Mouse (Mus musculus) CH12.LX (cell line): Measurements from ENCODE around the gene Mapk11. TPM values are rescaled to one million over a fixed set of nuclear protein-coding genes. Genes with fewer than 3 reads are reported as not detected.

ENCODE experiments used
- DNase-seq: peaks from one replicate; pipeline ENCODE4 v3.0.0-alpha.2; 2013; ENCODE audit errors: extremely low read depth
- H3K27ac ChIP-seq: 2 replicates; pipeline ENCODE4 v1.5.1; 2012; ENCODE audit warnings: low read depth, mild to moderate bottlenecking, control low read depth, moderate library complexity; ENCODE audit not compliant: insufficient read depth
- H3K27me3 ChIP-seq: replicated peaks from 2 replicates; pipeline ENCODE3; 2012; ENCODE audit warnings: inconsistent platforms
- H3K36me3 ChIP-seq, 2 experiments: replicated peaks in 1 of 2; 2 replicates each; pipeline versions ENCODE3 to v1.6.1; 2012; ENCODE audit warnings: inconsistent platforms in 1 of 2, low read length in 1 of 2, mild to moderate bottlenecking in 1 of 2, mixed read lengths in 1 of 2, moderate library complexity in 1 of 2; ENCODE audit not compliant: control insufficient read depth in 1 of 2, insufficient read depth in 1 of 2
- H3K4me1 ChIP-seq, 2 experiments: 2 replicates each; pipeline ENCODE4 v1.6.1; 2012; ENCODE audit warnings: inconsistent platforms in 1 of 2, moderate library complexity in 1 of 2; ENCODE audit not compliant: insufficient read depth in 2 of 2, control insufficient read depth in 1 of 2
- H3K4me2 ChIP-seq: 2 replicates; pipeline ENCODE4 v1.6.1; 2012; ENCODE audit warnings: low read depth, mild to moderate bottlenecking, control low read depth; ENCODE audit not compliant: poor library complexity, insufficient read depth, severe bottlenecking
- H3K4me3 ChIP-seq, 3 experiments: fragments of 150-350 bp in 1 of 3; sonication (generic) in 1 of 3; replicated peaks in 1 of 3; 2 replicates each; pipeline versions ENCODE3 to v1.5.1; 2011 to 2012; ENCODE audit warnings: low read depth in 2 of 3, low read length in 2 of 3, mild to moderate bottlenecking in 2 of 3, moderate library complexity in 2 of 3, control low read depth in 1 of 3, improper control_type of control experiment in 1 of 3, inconsistent platforms in 1 of 3, mixed read lengths in 1 of 3; ENCODE audit not compliant: poor library complexity in 1 of 3
- H3K79me2 ChIP-seq: replicated peaks from 2 replicates; pipeline ENCODE4 v1.6.1; 2012; ENCODE audit warnings: mild to moderate bottlenecking, moderate library complexity; ENCODE audit not compliant: control insufficient read depth, poor library complexity, insufficient read depth, severe bottlenecking; ENCODE audit errors: extremely low read depth
- H3K9ac ChIP-seq: 2 replicates; pipeline ENCODE4 v1.6.1; 2012; ENCODE audit warnings: low read depth, mild to moderate bottlenecking, control low read depth, moderate library complexity; ENCODE audit not compliant: insufficient read depth
- H3K9me3 ChIP-seq: replicated peaks from 2 replicates; pipeline ENCODE3; 2012; ENCODE audit warnings: low read length, inconsistent platforms, mixed read lengths
- CHD1 ChIP-seq: IDR thresholded peaks from 2 replicates; pipeline ENCODE4 v1.6.1; 2012; ENCODE audit warnings: low read depth, low read length, improper control_type of control experiment, inconsistent platforms
- E2F4 ChIP-seq: IDR thresholded peaks from 2 replicates; pipeline ENCODE4 v1.6.1; 2011; ENCODE audit warnings: low read depth, low read length, improper control_type of control experiment; ENCODE audit not compliant: insufficient replicate concordance
- ELF1 ChIP-seq: IDR thresholded peaks from 2 replicates; pipeline ENCODE4 v1.6.1; 2014; ENCODE audit warnings: low read depth, mild to moderate bottlenecking, inconsistent platforms, low read length, improper control_type of control experiment
- ETS1 ChIP-seq: conservative IDR thresholded peaks from 2 replicates; pipeline ENCODE4 v1.6.1; 2012; ENCODE audit warnings: low read depth, mild to moderate bottlenecking, inconsistent platforms, low read length, improper control_type of control experiment, moderate library complexity
- JUND ChIP-seq: conservative IDR thresholded peaks from 2 replicates; pipeline ENCODE4 v1.6.1; 2011; ENCODE audit warnings: low read depth, low read length, improper control_type of control experiment
- KAT2A ChIP-seq: IDR thresholded peaks from 2 replicates; pipeline ENCODE4 v1.6.1; 2012; ENCODE audit warnings: low read length, improper control_type of control experiment, inconsistent platforms; ENCODE audit not compliant: insufficient replicate concordance
- MAFK ChIP-seq: IDR thresholded peaks from 2 replicates; pipeline ENCODE4 v1.6.1; 2011; ENCODE audit warnings: low read length, improper control_type of control experiment; ENCODE audit not compliant: insufficient replicate concordance
- MEF2A ChIP-seq: IDR thresholded peaks from 2 replicates; pipeline ENCODE4 v1.6.1; 2014; ENCODE audit warnings: low read depth, mild to moderate bottlenecking, inconsistent platforms, low read length, improper control_type of control experiment, borderline replicate concordance
- MXI1 ChIP-seq: IDR thresholded peaks from 2 replicates; pipeline ENCODE4 v1.6.1; 2011; ENCODE audit warnings: mild to moderate bottlenecking, low read depth, low read length, improper control_type of control experiment
- NRF1 ChIP-seq: IDR thresholded peaks from 2 replicates; pipeline ENCODE4 v1.6.1; 2014; ENCODE audit warnings: low read depth, mild to moderate bottlenecking, inconsistent platforms, low read length, improper control_type of control experiment, moderate library complexity
- RCOR1 ChIP-seq: conservative IDR thresholded peaks from 2 replicates; pipeline ENCODE4 v1.6.1; 2012; ENCODE audit warnings: low read depth, mild to moderate bottlenecking, inconsistent platforms, low read length, improper control_type of control experiment
- dilution Hi-C: fragments of 300-500 bp; cut with MboI; formaldehyde crosslinking; loops from 2 replicates; pipeline ENCODE4 v1.14.3; 2020; ENCODE audit warnings: low sequenced_read_pairs; ENCODE audit not compliant: extremely low pct_unique_long_range_greater_than_20kb, extremely low pct_ligation_motif_present
- in situ Hi-C: fragments of 300-500 bp; cut with MboI; formaldehyde crosslinking; loops from 3 replicates; pipeline ENCODE4 v1.14.3; 2019; ENCODE audit warnings: low sequenced_read_pairs, low pct_ligation_motif_present, low pct_unique_long_range_greater_than_20kb, mixed read lengths
- polyA plus RNA-seq: library from polyadenylated mRNA; unstranded; fragments of >175 nt; gene quantifications from 2 replicates; pipeline ENCODE4 v1.2.1, GENCODE M21; 2012; ENCODE audit warnings: low read depth; ENCODE audit not compliant: insufficient read length
- total RNA-seq, 2 experiments: library from RNA; depleted of rRNA; stranded (reverse); fragments of 300-350 nt in 1 of 2; fragments of >200 nt in 1 of 2; gene quantifications; 2 replicates each; pipeline ENCODE4 v1.2.3; 2012 to 2014

Gene Mapk11
- total and polyA plus RNA-seq, 3 experiments: 3.9 to 11.4 (median 5.3) TPM

DNA sequence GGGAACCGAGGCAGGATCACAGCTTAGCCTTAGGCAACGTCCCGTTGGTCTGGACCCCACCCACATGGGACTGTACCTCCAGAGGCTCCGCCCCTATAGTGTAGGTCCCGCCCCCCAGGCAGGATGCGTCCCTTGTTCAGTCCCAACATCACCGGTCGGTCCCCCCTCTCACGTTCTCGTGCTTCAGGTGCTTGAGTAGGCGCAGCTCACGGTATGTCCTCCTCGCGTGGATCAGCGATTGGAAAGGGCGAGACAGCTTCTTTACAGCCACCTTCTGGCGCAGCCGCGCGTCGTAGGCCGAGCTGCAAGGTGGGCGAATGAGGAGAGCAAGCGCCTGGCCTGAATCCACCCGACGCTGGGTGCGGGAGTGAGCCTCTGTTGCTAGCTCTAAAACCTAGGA, 2.9 kb downstream of the Mapk11 start:
- H3K4me3 ChIP-seq: no peak overlapping the region
- H3K27me3 ChIP-seq: peaks cover 26% of the 10 kb centered on the region

DNA sequence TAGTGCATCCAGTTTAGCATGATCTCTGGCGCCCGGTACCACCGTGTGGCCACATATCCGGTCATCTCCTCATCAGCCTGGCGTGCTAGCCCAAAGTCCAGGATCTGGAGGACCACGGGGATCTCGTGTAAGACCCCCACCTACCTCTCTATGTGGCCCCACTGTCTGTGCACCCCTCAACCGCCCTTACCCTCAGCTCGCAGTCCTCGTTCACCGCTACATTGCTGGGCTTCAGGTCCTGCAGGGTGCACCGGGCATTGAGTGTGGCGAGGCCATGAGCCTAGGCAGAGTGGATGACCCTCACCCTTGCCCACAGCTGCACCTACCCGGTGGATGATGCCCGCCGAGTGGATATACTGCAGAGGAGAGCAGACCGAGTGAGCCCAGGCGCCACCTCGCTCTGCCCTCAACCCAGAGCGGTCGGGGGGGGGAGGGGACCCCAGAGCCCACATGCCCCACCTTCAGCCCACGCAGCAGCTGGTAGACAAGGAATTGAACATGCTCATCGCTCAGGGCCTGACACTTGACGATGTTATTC, 3.5 kb downstream of the Mapk11 start:
- in situ Hi-C loops: no loop called here
- DNase-seq: no peak
- Histone ChIP-seq H3K9me3 (no peaks in the 10 kb centered on the region), H3K4me2 (no peak overlapping the region), H3K36me3 (peaks cover 7 to 27% of the 10 kb centered on the region in 2 experiments), H3K9ac (no peak overlapping the region), H3K79me2 (no peaks in the 10 kb centered on the region), H3K27ac (no peak overlapping the region), H3K4me3 (no peak overlapping the region), H3K4me1 (peaks cover 14 to 31% of the 10 kb centered on the region in 2 experiments), H3K27me3 (peaks cover 31% of the 10 kb centered on the region)
- dilution Hi-C loops: no loop called here
- TF ChIP-seq MAFK (no peak), MEF2A (no peak), E2F4 (no peak), RCOR1 (no peak), JUND (no peak), ELF1 (no peak), ETS1 (no peak)

More for the DNA sequence above, 2.9 kb downstream of the Mapk11 start:
- TF ChIP-seq KAT2A: no peak
- no peak for TF ChIP-seq RCOR1
- TF ChIP-seq ETS1: no peak
- no peak overlapping the region for H3K27ac ChIP-seq
- no peak overlapping the region for H3K9ac ChIP-seq
- no peak for DNase-seq
- dilution Hi-C loops: no loop called here
- peaks cover 7 to 27% of the 10 kb centered on the region in 2 experiments for H3K36me3 ChIP-seq
- no peaks in the 10 kb centered on the region for H3K79me2 ChIP-seq
- H3K9me3 ChIP-seq: no peaks in the 10 kb centered on the region
- in situ Hi-C loops: no loop called here
- H3K4me2 ChIP-seq: no peak overlapping the region
- H3K4me1 ChIP-seq: peaks cover 14 to 31% of the 10 kb centered on the region in 2 experiments

DNA sequence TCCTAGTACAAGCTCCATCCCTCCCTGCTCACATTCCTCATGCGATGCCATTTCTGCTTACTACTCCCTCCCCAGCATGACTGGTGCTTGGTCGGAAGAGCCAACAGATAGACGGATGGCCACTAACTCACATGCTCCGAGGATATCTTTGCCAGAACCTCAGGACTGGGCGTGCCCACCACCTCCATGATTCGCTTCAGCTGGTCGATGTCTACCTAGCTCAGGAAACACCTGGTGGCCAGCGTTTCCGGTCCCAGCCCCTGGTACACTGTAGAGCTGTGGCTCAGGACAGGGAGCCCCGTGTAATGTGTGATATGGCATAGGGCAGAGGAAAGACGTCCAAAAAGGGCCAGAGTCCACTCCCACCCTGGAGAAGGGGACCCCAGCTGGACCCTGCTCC, 4.5 kb downstream of the Mapk11 start:
- dilution Hi-C loops (no loop called here), in situ Hi-C loops (no loop called here)
- Histone ChIP-seq H3K27me3 (peaks cover 34% of the 10 kb centered on the region), H3K4me2 (no peak overlapping the region), H3K4me3 (no peak overlapping the region), H3K9me3 (no peaks in the 10 kb centered on the region), H3K79me2 (no peaks in the 10 kb centered on the region), H3K36me3 (peaks cover 7 to 27% of the 10 kb centered on the region in 2 experiments), H3K27ac (no peak overlapping the region), H3K4me1 (peaks cover 10 to 27% of the 10 kb centered on the region in 2 experiments), H3K9ac (no peak overlapping the region)
- TF ChIP-seq KAT2A: no peak
- no peak for TF ChIP-seq NRF1
- no peak for TF ChIP-seq CHD1
- TF ChIP-seq MXI1: no peak
- DNase-seq: no peak
